Mouse (Mus musculus) MEL (cell line): ENCODE measurements around the gene Btnl1. TPM values are rescaled to one million over a fixed set of nuclear protein-coding genes. Genes with fewer than 3 reads are reported as not detected.

ENCODE experiments used
- DNase-seq: peaks from one replicate; pipeline ENCODE4 v3.0.0; 2011; ENCODE audit warnings: low read depth, low spot score
- H3K27ac ChIP-seq: 2 replicates; pipeline ENCODE4 v1.5.1; 2012; ENCODE audit warnings: low read depth, mild to moderate bottlenecking, control low read depth, low read length, moderate library complexity; ENCODE audit not compliant: control insufficient read depth
- H3K27me3 ChIP-seq, 2 experiments: fragments of 150-350 bp in 1 of 2; sonication (generic) in 1 of 2; 2 replicates each; pipeline ENCODE4 v1.6.1; 2012; ENCODE audit warnings: low read length in 2 of 2, mild to moderate bottlenecking in 2 of 2, improper control_type of control experiment in 1 of 2, moderate library complexity in 1 of 2; ENCODE audit not compliant: insufficient read depth in 2 of 2, control insufficient read depth in 1 of 2
- H3K36me3 ChIP-seq, 2 experiments: 2 replicates each; pipeline ENCODE4 v1.6.1; 2012 to 2014; ENCODE audit warnings: low read length in 2 of 2, improper control_type of control experiment in 1 of 2, inconsistent platforms in 1 of 2, mild to moderate bottlenecking in 1 of 2; ENCODE audit not compliant: insufficient read depth in 2 of 2, control insufficient read depth in 1 of 2
- H3K4me1 ChIP-seq, 2 experiments: fragments of 150-350 bp in 1 of 2; sonication (generic) in 1 of 2; 2 replicates each; pipeline ENCODE4 v1.6.1; 2012; ENCODE audit warnings: low read length in 2 of 2, improper control_type of control experiment in 1 of 2, mild to moderate bottlenecking in 1 of 2; ENCODE audit not compliant: insufficient read depth in 2 of 2, control insufficient read depth in 1 of 2
- H3K4me3 ChIP-seq, 2 experiments: fragments of 150-350 bp in 1 of 2; sonication (generic) in 1 of 2; 2 replicates each; pipeline ENCODE4 v1.5.1; 2012; ENCODE audit warnings: low read depth in 2 of 2, low read length in 2 of 2, mild to moderate bottlenecking in 2 of 2, moderate library complexity in 2 of 2, control low read depth in 1 of 2, improper control_type of control experiment in 1 of 2; ENCODE audit not compliant: control insufficient read depth in 1 of 2, insufficient read depth in 1 of 2
- H3K79me2 ChIP-seq: 2 replicates; pipeline ENCODE4 v1.6.1; 2012; ENCODE audit warnings: mild to moderate bottlenecking, low read length, moderate library complexity; ENCODE audit not compliant: control insufficient read depth, poor library complexity, insufficient read depth
- H3K9ac ChIP-seq: 2 replicates; pipeline ENCODE4 v1.6.1; 2012; ENCODE audit warnings: low read depth, mild to moderate bottlenecking, control low read depth, low read length, moderate library complexity; ENCODE audit not compliant: control insufficient read depth, poor library complexity, severe bottlenecking
- H3K9me3 ChIP-seq: fragments of 150-350 bp; sonication (generic); replicated peaks from 2 replicates; pipeline ENCODE4 v1.6.1; 2012; ENCODE audit warnings: mild to moderate bottlenecking, low read length, improper control_type of control experiment, moderate library complexity; ENCODE audit not compliant: insufficient read depth
- BHLHE40 ChIP-seq: IDR thresholded peaks from 2 replicates; pipeline ENCODE4 v1.6.1; 2012; ENCODE audit warnings: low read depth, mild to moderate bottlenecking, inconsistent platforms, low read length, improper control_type of control experiment, borderline replicate concordance
- CHD1 ChIP-seq: IDR thresholded peaks from 2 replicates; pipeline ENCODE4 v1.6.1; 2012; ENCODE audit warnings: low read depth, mild to moderate bottlenecking, inconsistent platforms, low read length, improper control_type of control experiment
- CHD2 ChIP-seq: IDR thresholded peaks from 2 replicates; pipeline ENCODE4 v1.6.1; 2011; ENCODE audit warnings: low read length, improper control_type of control experiment
- ELF1 ChIP-seq: IDR thresholded peaks from 2 replicates; pipeline ENCODE4 v1.6.1; 2014; ENCODE audit warnings: low read depth, mild to moderate bottlenecking, inconsistent platforms, low read length, improper control_type of control experiment, moderate library complexity
- EP300 ChIP-seq, 2 experiments: IDR thresholded peaks; 2 replicates each; pipeline ENCODE4 v1.6.1; 2011; ENCODE audit warnings: improper control_type of control experiment in 2 of 2, low read length in 2 of 2, low read depth in 1 of 2, mild to moderate bottlenecking in 1 of 2
- GABPA ChIP-seq: IDR thresholded peaks from 2 replicates; pipeline ENCODE4 v1.6.1; 2012; ENCODE audit warnings: low read depth, mild to moderate bottlenecking, inconsistent platforms, low read length, improper control_type of control experiment, moderate library complexity
- GATA1 ChIP-seq: IDR thresholded peaks from 2 replicates; pipeline ENCODE4 v1.6.1; 2011; ENCODE audit warnings: low read depth, low read length, improper control_type of control experiment
- HCFC1 ChIP-seq: IDR thresholded peaks from 2 replicates; pipeline ENCODE4 v1.6.1; 2012; ENCODE audit warnings: low read depth, mild to moderate bottlenecking, inconsistent platforms, low read length, improper control_type of control experiment, moderate library complexity
- MAX ChIP-seq: IDR thresholded peaks from 2 replicates; pipeline ENCODE4 v1.6.1; 2011; ENCODE audit warnings: low read length, improper control_type of control experiment
- MAZ ChIP-seq: IDR thresholded peaks from 2 replicates; pipeline ENCODE4 v1.6.1; 2012; ENCODE audit warnings: low read depth, mild to moderate bottlenecking, inconsistent platforms, low read length, improper control_type of control experiment
- MEF2A ChIP-seq: IDR thresholded peaks from 2 replicates; pipeline ENCODE4 v1.6.1; 2014; ENCODE audit warnings: low read depth, mild to moderate bottlenecking, inconsistent platforms, low read length, improper control_type of control experiment; ENCODE audit not compliant: poor library complexity, insufficient replicate concordance, severe bottlenecking; ENCODE audit errors: extremely low read depth
- NRF1 ChIP-seq: IDR thresholded peaks from 2 replicates; pipeline ENCODE4 v1.6.1; 2014; ENCODE audit warnings: low read depth, mild to moderate bottlenecking, inconsistent platforms, low read length, improper control_type of control experiment, moderate library complexity; ENCODE audit not compliant: poor library complexity, insufficient read depth, severe bottlenecking
- POLR2A ChIP-seq, 2 experiments: IDR thresholded peaks; 2 replicates each; pipeline ENCODE4 v1.6.1; 2011 to 2012; ENCODE audit warnings: low read length in 2 of 2, mild to moderate bottlenecking in 2 of 2, control low read depth in 1 of 2, improper control_type of control experiment in 1 of 2, low read depth in 1 of 2, moderate library complexity in 1 of 2; ENCODE audit not compliant: control insufficient read depth in 1 of 2, insufficient read depth in 1 of 2, poor library complexity in 1 of 2
- POLR2AphosphoS2 ChIP-seq: IDR thresholded peaks from 2 replicates; pipeline ENCODE4 v1.6.1; 2011; ENCODE audit warnings: low read length, improper control_type of control experiment
- TAL1 ChIP-seq: IDR thresholded peaks from 2 replicates; pipeline ENCODE4 v1.6.1; 2012; ENCODE audit warnings: mild to moderate bottlenecking, inconsistent platforms, low read length, moderate library complexity, mixed read lengths
- TBP ChIP-seq: IDR thresholded peaks from 2 replicates; pipeline ENCODE4 v1.8.0; 2011; ENCODE audit warnings: low read depth, low read length, improper control_type of control experiment
- TCF12 ChIP-seq: IDR thresholded peaks from 2 replicates; pipeline ENCODE4 v1.6.1; 2014; ENCODE audit warnings: low read depth, mild to moderate bottlenecking, inconsistent platforms, low read length, improper control_type of control experiment, moderate library complexity
- UBTF ChIP-seq: IDR thresholded peaks from 2 replicates; pipeline ENCODE4 v1.6.1; 2012; ENCODE audit warnings: low read depth, mild to moderate bottlenecking, inconsistent platforms, low read length, improper control_type of control experiment, moderate library complexity, borderline replicate concordance; ENCODE audit not compliant: insufficient read depth
- ZC3H11A ChIP-seq: IDR thresholded peaks from 2 replicates; pipeline ENCODE4 v1.6.1; 2012; ENCODE audit warnings: low read depth, mild to moderate bottlenecking, inconsistent platforms, low read length, improper control_type of control experiment
- ZMIZ1 ChIP-seq: IDR thresholded peaks from 2 replicates; pipeline ENCODE4 v1.6.1; 2012; ENCODE audit warnings: low read depth, mild to moderate bottlenecking, inconsistent platforms, low read length, improper control_type of control experiment, moderate library complexity
- polyA plus RNA-seq, 2 experiments: library from polyadenylated mRNA; stranded (reverse) in 1 of 2; unstranded in 1 of 2; fragments of >175 nt in 1 of 2; fragments of >200 nt in 1 of 2; gene quantifications; 2 replicates each; pipeline versions ENCODE4 v1.2.1 to v1.2.4; 2012; ENCODE audit warnings: low replicate concordance in 2 of 2, low read depth in 1 of 2; ENCODE audit not compliant: insufficient read length in 2 of 2, insufficient read depth in 1 of 2, missing spikeins in 1 of 2
- total RNA-seq: library from RNA; depleted of rRNA; stranded (reverse); fragments of 300-350 nt; gene quantifications from 2 replicates; pipeline ENCODE4 v1.2.3, GENCODE M21; 2012

Gene Btnl1
- total and polyA plus RNA-seq, 3 experiments, result 0.17 TPM; not detected in 2

- TF ChIP-seq MAZ, result no peak
- TF ChIP-seq POLR2A (IDR thresholded peaks at IDR 0.05; ENCODE audit: control insufficient read depth in 1 of 2, insufficient read depth in 1 of 2, low read depth in 1 of 2, low read length in 2 of 2, poor library complexity in 1 of 2), result no peak
- no peak for TF ChIP-seq ELF1
- TF ChIP-seq UBTF, result no peak
- no peak for TF ChIP-seq GABPA
- TF ChIP-seq, all 39 proteins: peak for 0
- H3K4me1 ChIP-seq, result no peaks in the 10 kb centered on the region
Measured at GRCm38 (mm10) chr17:34331200-34331599, 45.7 kb upstream of the Btnl1 start.

GRCm38 (mm10) chr17:34340619-34341402, 36.1 kb upstream of the Btnl1 start:
- H3K4me1 ChIP-seq, result no peaks in the 10 kb centered on the region
- no peaks in the 10 kb centered on the region for H3K79me2 ChIP-seq
- H3K4me3 ChIP-seq, result no peak overlapping the region
- no peak overlapping the region for H3K9ac ChIP-seq
- no peak overlapping the region for H3K27ac ChIP-seq
- H3K27me3 ChIP-seq, result peaks cover 0 to 5% of the 10 kb centered on the region in 2 experiments; a peak in 3 of 4 replicates
- TF ChIP-seq CHD1 (no peak), POLR2AphosphoS2 (no peak), BHLHE40 (no peak), GATA1 (no peak), ZMIZ1 (no peak), NRF1 (no peak), EP300 (IDR thresholded peaks at IDR 0.05; ENCODE audit: low read depth in 1 of 2, low read length in 2 of 2) (no peak), HCFC1 (no peak), ELF1 (no peak), TCF12 (no peak), ZC3H11A (no peak), MAX (no peak), MEF2A (no peak), TAL1 (no peak), CHD2 (no peak), TBP (no peak)
- no peaks in the 10 kb centered on the region for H3K36me3 ChIP-seq
- no peaks in the 10 kb centered on the region for H3K9me3 ChIP-seq
- DNase-seq, result peak; percentile 7

More at GRCm38 (mm10) chr17:34331200-34331599, 45.7 kb upstream of the Btnl1 start:
- H3K9ac ChIP-seq, result no peak overlapping the region
- no peak overlapping the region for H3K4me3 ChIP-seq
- DNase-seq, result no peak
- H3K36me3 ChIP-seq, result no peaks in the 10 kb centered on the region
- H3K27me3 ChIP-seq, result peaks cover 2 to 3% of the 10 kb centered on the region in 2 experiments
- no peaks in the 10 kb centered on the region for H3K79me2 ChIP-seq
- no peak overlapping the region for H3K27ac ChIP-seq
- H3K9me3 ChIP-seq, result no peaks in the 10 kb centered on the region
